Mouse (Mus musculus) forebrain, embryonic 11.5 days (tissue): Measurements from ENCODE around the gene Srpr. TPM values are rescaled to one million over a fixed set of nuclear protein-coding genes. Genes with fewer than 3 reads are reported as not detected.

Experiments used
- ATAC-seq: fragments of 200-750 bp; cut with Nextera tagmentation; replicated peaks from 2 replicates; pipeline ENCODE4 v1.8.0; 2017; ENCODE audit warnings: moderate TSS enrichment; ENCODE audit not compliant: low FRiP score
- DNase-seq: peaks from one replicate; pipeline ENCODE4 v3.0.0-alpha.2; 2017; ENCODE audit warnings: low spot score
- H3K27ac ChIP-seq: fragments of 300-500 bp; sonication (generic); 2 replicates; pipeline ENCODE4 v1.5.1; 2014; ENCODE audit warnings: low read depth, low read length
- H3K27me3 ChIP-seq: fragments of 300-500 bp; sonication (generic); 2 replicates; pipeline ENCODE4 v1.6.1; 2014; ENCODE audit warnings: mild to moderate bottlenecking, low read length, mixed read lengths; ENCODE audit not compliant: control insufficient read depth, insufficient read depth
- H3K36me3 ChIP-seq: fragments of 300-500 bp; sonication (generic); 2 replicates; pipeline ENCODE4 v1.6.1; 2014; ENCODE audit warnings: mild to moderate bottlenecking, low read length, moderate library complexity, mixed read lengths; ENCODE audit not compliant: control insufficient read depth, insufficient read depth
- H3K4me1 ChIP-seq: fragments of 300-500 bp; sonication (generic); replicated peaks from 2 replicates; pipeline ENCODE4 v1.6.1; 2014; ENCODE audit warnings: low read length, mixed read lengths; ENCODE audit not compliant: control insufficient read depth, insufficient read depth
- H3K4me2 ChIP-seq: fragments of 300-500 bp; sonication (generic); 2 replicates; pipeline ENCODE4 v1.6.1; 2014; ENCODE audit warnings: low read depth, mild to moderate bottlenecking, low read length, moderate library complexity, mixed read lengths; ENCODE audit not compliant: severe bottlenecking
- H3K4me3 ChIP-seq: fragments of 300-500 bp; sonication (generic); 2 replicates; pipeline ENCODE4 v1.5.1; 2014; ENCODE audit warnings: low read depth, low read length
- H3K9ac ChIP-seq: fragments of 300-500 bp; sonication (generic); 2 replicates; pipeline ENCODE4 v1.6.1; 2014; ENCODE audit warnings: low read length
- H3K9me3 ChIP-seq: fragments of 300-500 bp; sonication (generic); 2 replicates; pipeline ENCODE4 v1.6.1; 2016; ENCODE audit warnings: low read length, mixed read lengths; ENCODE audit not compliant: control insufficient read depth
- WGBS: fragments of 180-500 bp; shearing (Covaris S2); extraction: QIAGEN DNeasy Blood & Tissue Kit; methylation state at CpG from one replicate; pipeline ENCODE4 v1.1.7; 2014; 5-methylcytosine and 5-hydroxymethylcytosine counted together
- polyA plus RNA-seq: library from polyadenylated mRNA; unstranded; fragments of >200 nt; fragmentation: Nextera tagmentation; extraction: Ambion mirVana; gene quantifications from 2 replicates; pipeline ENCODE4 v1.2.1, GENCODE M21; 2014

Srpr gene
- polyA plus RNA-seq, 1 experiment from 2014 or later, result 89.2 TPM

GRCm38 (mm10) chr9:35182832-35183231 is 17.1 kb upstream of the Srpr start:
- Histone ChIP-seq H3K27me3 (no peaks in the 10 kb centered on the region), H3K4me2 (no peak overlapping the region), H3K9me3 (no peaks in the 10 kb centered on the region), H3K4me1 (no peaks in the 10 kb centered on the region), H3K4me3 (no peak overlapping the region), H3K9ac (no peak overlapping the region), H3K27ac (no peak overlapping the region), H3K36me3 (no peaks in the 10 kb centered on the region)
- ATAC-seq, result no peak
- no peak for DNase-seq
- WGBS, result 86% methylated on average over 2 of the region's 2 CpGs

- Histone ChIP-seq H3K27ac (no peak overlapping the region), H3K9me3 (no peaks in the 10 kb centered on the region), H3K4me1 (no peaks in the 10 kb centered on the region), H3K27me3 (no peaks in the 10 kb centered on the region), H3K4me3 (no peak overlapping the region), H3K9ac (no peak overlapping the region), H3K36me3 (no peaks in the 10 kb centered on the region), H3K4me2 (no peak overlapping the region)
- 72% methylated on average over 5 of the region's 5 CpGs for WGBS
- no peak for DNase-seq
- no peak for ATAC-seq
Observed at GRCm38 (mm10) chr9:35183359-35183758, 16.6 kb upstream of the Srpr start.

- no peak for DNase-seq
- no peak for ATAC-seq
- Histone ChIP-seq H3K27ac (no peak overlapping the region), H3K36me3 (no peaks in the 10 kb centered on the region), H3K4me2 (no peak overlapping the region), H3K9me3 (no peaks in the 10 kb centered on the region), H3K4me3 (no peak overlapping the region), H3K4me1 (no peaks in the 10 kb centered on the region), H3K27me3 (no peaks in the 10 kb centered on the region), H3K9ac (no peak overlapping the region)
- 80% methylated on average over 4 of the region's 4 CpGs for WGBS
Observed at GRCm38 (mm10) chr9:35186430-35186829, 13.5 kb upstream of the Srpr start.

DNA sequence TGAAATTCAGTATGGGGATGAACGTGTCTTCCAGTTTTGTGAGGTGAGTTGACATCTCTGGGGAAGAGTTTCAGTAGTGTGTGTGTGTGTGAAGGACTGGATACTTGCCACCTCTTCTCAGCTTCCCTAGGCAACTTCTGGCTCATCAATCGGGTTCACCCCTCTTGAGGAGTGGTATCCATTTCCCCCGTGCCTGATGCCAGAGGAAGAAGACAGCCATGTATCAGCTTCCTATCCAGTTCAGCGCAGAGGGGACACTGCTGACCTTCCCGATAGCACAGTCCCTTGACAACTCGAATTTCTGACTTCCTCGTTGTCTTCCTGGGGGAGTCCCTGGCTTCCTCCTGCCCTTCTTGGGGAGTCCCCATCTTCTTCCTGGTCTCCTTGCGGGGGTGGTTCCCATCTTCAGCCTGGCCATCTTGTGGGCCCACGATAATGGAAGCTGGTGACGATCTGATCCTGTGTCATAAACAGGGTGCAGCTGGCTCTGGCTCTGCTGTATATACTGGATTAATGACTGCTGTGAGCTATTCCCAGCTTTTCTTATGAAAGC is 12.5 kb upstream of the Srpr start:
- Histone ChIP-seq H3K36me3 (no peaks in the 10 kb centered on the region), H3K27ac (no peak overlapping the region), H3K4me2 (no peak overlapping the region), H3K4me1 (no peaks in the 10 kb centered on the region), H3K27me3 (no peaks in the 10 kb centered on the region), H3K9ac (no peak overlapping the region), H3K9me3 (no peaks in the 10 kb centered on the region), H3K4me3 (no peak overlapping the region)
- ATAC-seq, result no peak
- WGBS, result 90% methylated on average over 10 of the region's 10 CpGs
- DNase-seq, result no peak

- H3K9me3 ChIP-seq, result no peaks in the 10 kb centered on the region
- no peak overlapping the region for H3K9ac ChIP-seq
- no peak overlapping the region for H3K4me3 ChIP-seq
- H3K27ac ChIP-seq, result no peak overlapping the region
- no peak for ATAC-seq
- no peak for DNase-seq
- no peaks in the 10 kb centered on the region for H3K36me3 ChIP-seq
- WGBS, result 77% methylated on average over 22 of the region's 22 CpGs
- H3K27me3 ChIP-seq, result no peaks in the 10 kb centered on the region
- H3K4me1 ChIP-seq, result no peaks in the 10 kb centered on the region
- H3K4me2 ChIP-seq, result no peak overlapping the region
Observed at GRCm38 (mm10) chr9:35188700-35189099, 11.3 kb upstream of the Srpr start.

DNA sequence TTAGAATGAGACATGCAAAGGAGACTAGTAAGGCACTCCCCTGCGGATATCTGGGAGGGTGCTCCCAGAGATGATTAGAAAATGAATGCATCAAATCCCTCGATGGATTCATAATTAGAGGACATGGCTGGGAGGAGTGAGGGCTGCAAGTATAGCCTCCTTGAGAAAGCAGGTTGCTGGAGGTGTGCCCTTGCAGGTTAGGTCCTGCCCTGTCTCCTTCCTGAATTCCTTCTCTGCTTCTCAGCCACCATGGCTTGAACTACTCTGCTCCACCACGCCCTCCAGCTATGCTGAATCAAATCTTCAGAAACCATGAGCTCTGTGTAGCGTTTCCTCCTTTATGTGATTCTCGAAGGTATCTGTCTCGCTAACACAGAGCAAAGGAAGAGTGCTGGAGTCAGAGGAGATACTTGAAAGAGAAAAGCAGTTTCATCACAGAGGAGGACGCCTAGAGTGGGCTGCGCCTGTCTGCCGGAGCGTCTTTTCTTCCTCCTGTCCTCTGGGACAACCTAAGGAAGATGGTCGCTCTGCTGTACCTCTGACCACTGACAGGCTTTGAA is 6.9 kb upstream of the Srpr start:
- no peak for ATAC-seq
- Histone ChIP-seq H3K36me3 (no peaks in the 10 kb centered on the region), H3K27ac (no peak overlapping the region), H3K4me3 (no peak overlapping the region), H3K4me2 (no peak overlapping the region), H3K9ac (no peak overlapping the region), H3K4me1 (no peaks in the 10 kb centered on the region), H3K27me3 (no peaks in the 10 kb centered on the region), H3K9me3 (no peaks in the 10 kb centered on the region)
- WGBS, result 80% methylated on average over 11 of the region's 11 CpGs
- DNase-seq, result no peak

DNA sequence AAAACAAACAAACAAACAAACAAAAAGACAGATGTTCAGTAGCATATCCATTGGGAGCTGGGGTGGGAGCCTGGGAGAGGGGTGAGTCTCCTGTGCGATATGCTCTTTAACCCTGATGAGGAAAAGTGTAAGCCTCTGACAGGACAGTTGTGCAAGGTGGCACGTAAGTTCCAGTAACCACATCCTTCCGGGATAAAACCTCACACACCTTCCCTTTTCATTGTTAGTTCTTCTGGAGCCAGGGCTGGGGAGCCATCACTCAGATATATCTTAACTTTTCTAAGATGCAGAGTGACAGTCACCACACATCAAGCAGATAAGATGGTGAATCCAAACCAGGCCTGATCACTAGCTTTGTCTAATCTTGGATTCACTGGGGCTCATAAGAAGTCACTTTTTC is 5.9 kb upstream of the Srpr start:
- Histone ChIP-seq H3K4me1 (no peaks in the 10 kb centered on the region), H3K9me3 (no peaks in the 10 kb centered on the region), H3K36me3 (no peaks in the 10 kb centered on the region), H3K4me3 (no peak overlapping the region), H3K27me3 (no peaks in the 10 kb centered on the region), H3K27ac (no peak overlapping the region), H3K4me2 (no peak overlapping the region), H3K9ac (no peak overlapping the region)
- ATAC-seq (no peak), DNase-seq (no peak)
- WGBS, result 93% methylated on average over 3 of the region's 3 CpGs

GRCm38 (mm10) chr9:35197625-35198024 is 2.4 kb upstream of the Srpr start:
- no peaks in the 10 kb centered on the region for H3K36me3 ChIP-seq
- WGBS, result 87% methylated on average over 3 of the region's 3 CpGs
- no peaks in the 10 kb centered on the region; the same call in 1 of the 2 replicates for H3K4me1 ChIP-seq
- H3K27ac ChIP-seq, result no peak overlapping the region
- ATAC-seq (no peak), DNase-seq (no peak)
- no peak overlapping the region for H3K9ac ChIP-seq
- no peaks in the 10 kb centered on the region for H3K9me3 ChIP-seq
- H3K27me3 ChIP-seq, result no peaks in the 10 kb centered on the region
- H3K4me2 ChIP-seq, result no peak overlapping the region
- H3K4me3 ChIP-seq, result no peak overlapping the region

- H3K4me2 ChIP-seq, result no peak overlapping the region
- H3K4me1 ChIP-seq, result no peaks in the 10 kb centered on the region; the same call in 1 of the 2 replicates
- H3K27ac ChIP-seq, result no peak overlapping the region
- no peak overlapping the region for H3K9ac ChIP-seq
- H3K9me3 ChIP-seq, result no peaks in the 10 kb centered on the region
- H3K36me3 ChIP-seq, result no peaks in the 10 kb centered on the region
- 84% methylated on average over 10 of the region's 10 CpGs for WGBS
- no peaks in the 10 kb centered on the region for H3K27me3 ChIP-seq
- DNase-seq, result no peak
- H3K4me3 ChIP-seq, result no peak overlapping the region
- no peak for ATAC-seq
Observed at GRCm38 (mm10) chr9:35198351-35198750, 1.6 kb upstream of the Srpr start.
